Mouse (Mus musculus) R1 (cell line): ENCODE results near the gene Tenm2.
A peak's percentile ranks its signal among the peaks of the same experiment; 100 is the strongest.

Source experiments
- DNase-seq: peaks from one replicate; pipeline ENCODE4 v3.0.0-alpha.2; 2018; ENCODE audit warnings: low read depth, low spot score

The Tenm2 gene

GRCm38 (mm10) chr11:37107069-37107468, 128.7 kb downstream of the Tenm2 start:
- no peak for DNase-seq

GRCm38 (mm10) chr11:37079403-37079802, 156.4 kb downstream of the Tenm2 start:
- no peak for DNase-seq

- no peak for DNase-seq
These were observed 158.7 kb downstream of the Tenm2 start for GRCm38 (mm10) chr11:37076989-37077598.

GRCm38 (mm10) chr11:37075349-37075748, 160.4 kb downstream of the Tenm2 start:
- peak; percentile 23 for DNase-seq

GRCm38 (mm10) chr11:37065459-37065858, 170.3 kb downstream of the Tenm2 start:
- DNase-seq, result no peak

- peak; percentile 46 for DNase-seq
These were observed 189.1 kb downstream of the Tenm2 start for GRCm38 (mm10) chr11:37046671-37047070.

- DNase-seq, result no peak
These were observed 194.5 kb downstream of the Tenm2 start for GRCm38 (mm10) chr11:37041259-37041658.

- peak; percentile 80 for DNase-seq
These were observed 196.5 kb downstream of the Tenm2 start for GRCm38 (mm10) chr11:37039283-37039682.

- DNase-seq, result peak; percentile 85
These were observed 204.3 kb downstream of the Tenm2 start for GRCm38 (mm10) chr11:37031305-37032055.

GRCm38 (mm10) chr11:37011900-37012299, 223.9 kb downstream of the Tenm2 start:
- no peak for DNase-seq

- DNase-seq, result no peak
These were observed 226.5 kb downstream of the Tenm2 start for GRCm38 (mm10) chr11:37009243-37009642.

- DNase-seq, result peak; percentile 10
These were observed 238.1 kb downstream of the Tenm2 start for GRCm38 (mm10) chr11:36997668-36998067.

GRCm38 (mm10) chr11:36990895-36991294, 244.9 kb downstream of the Tenm2 start:
- DNase-seq, result no peak

- DNase-seq, result no peak
These were observed 246.8 kb downstream of the Tenm2 start for GRCm38 (mm10) chr11:36988776-36989565.

- DNase-seq, result no peak
These were observed 261.6 kb downstream of the Tenm2 start for GRCm38 (mm10) chr11:36974142-36974541.

GRCm38 (mm10) chr11:36958102-36958501, 277.7 kb downstream of the Tenm2 start:
- no peak for DNase-seq

GRCm38 (mm10) chr11:36941429-36941828, 294.3 kb downstream of the Tenm2 start:
- DNase-seq, result no peak

- peak; percentile 2 for DNase-seq
These were observed 295.1 kb downstream of the Tenm2 start for GRCm38 (mm10) chr11:36940557-36941110.

- no peak for DNase-seq
These were observed 305.9 kb downstream of the Tenm2 start for GRCm38 (mm10) chr11:36929817-36930216.

- DNase-seq, result no peak
These were observed 308.9 kb downstream of the Tenm2 start for GRCm38 (mm10) chr11:36926705-36927406.

- DNase-seq, result no peak
These were observed 316.5 kb downstream of the Tenm2 start for GRCm38 (mm10) chr11:36919301-36919700.
